9 mouse cellular contexts compared by ENCODE assay signal in the genomic region with DNA sequence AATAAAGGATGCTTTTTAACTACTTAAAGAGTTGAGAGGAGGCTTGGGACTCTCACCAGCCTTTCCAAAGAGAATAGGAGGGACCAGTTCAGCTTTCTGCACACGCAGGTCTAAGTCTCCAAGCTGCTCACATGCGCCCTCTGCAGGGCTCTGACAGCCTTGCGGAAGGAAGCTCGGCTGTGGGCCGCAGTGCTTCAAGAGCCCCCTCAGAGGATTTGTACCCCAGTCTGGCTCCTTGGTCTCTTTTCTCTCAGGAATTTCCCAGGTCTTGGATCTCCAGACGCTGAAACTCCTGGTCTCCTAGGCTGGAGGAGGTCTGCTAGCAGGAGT.
DNase-seq lines count a peak whose midpoint lies in the region; ATAC-seq and TF ChIP-seq lines count a peak whose summit lies in the region.
"Had no signal": no experiment of that assay in that cellular context is flagged by ENCODE, and none has a peak within 500 bp of the region (broad histone marks: within the 10 kb centered on the region; RNA-seq: fewer than 3 reads in every experiment).

No protein-coding gene starts in this region.

- H3K27ac ChIP-seq in liver, embryonic 12.5 days: no peak overlapping the region
- no peak overlapping the region for H3K27ac ChIP-seq in limb, embryonic 13.5 days
- H3K27ac ChIP-seq in stomach, postnatal 0 days (replicated peaks): no peak overlapping the region
- H3K27ac ChIP-seq: embryonic facial prominence, embryonic 12.5 days had no signal

- H3K4me1 ChIP-seq in liver, embryonic 12.5 days: no peaks in the 10 kb centered on the region
- H3K4me1 ChIP-seq in limb, embryonic 13.5 days: peaks cover 3% of the 10 kb centered on the region
- no peaks in the 10 kb centered on the region for H3K4me1 ChIP-seq in stomach, postnatal 0 days (replicated peaks; ENCODE audit: control insufficient read depth, insufficient read depth)

- no peak for TF ChIP-seq EP300 in stomach, postnatal 0 days (optimal IDR thresholded peaks at IDR 0.05)

- 8% methylated on average over 6 of the region's 6 CpGs for WGBS in liver, embryonic 12.5 days (ENCODE audit: insufficient replicate concordance)
- 1% methylated on average over 6 of the region's 6 CpGs for WGBS in limb, embryonic 13.5 days
- 5% methylated on average over 6 of the region's 6 CpGs for WGBS in stomach, postnatal 0 days

- H3K27me3 ChIP-seq in liver, embryonic 12.5 days (replicated peaks): no peaks in the 10 kb centered on the region; the same call in 1 of the 2 replicates
- peaks cover 11% of the 10 kb centered on the region for H3K27me3 ChIP-seq in limb, embryonic 13.5 days
- no peaks in the 10 kb centered on the region for H3K27me3 ChIP-seq in stomach, postnatal 0 days (ENCODE audit: control insufficient read depth, insufficient read depth, low read length)
- H3K27me3 ChIP-seq: embryonic facial prominence, embryonic 12.5 days had no signal

- no peaks in the 10 kb centered on the region for H3K36me3 ChIP-seq in liver, embryonic 12.5 days
- no peaks in the 10 kb centered on the region for H3K36me3 ChIP-seq in limb, embryonic 13.5 days
- no peaks in the 10 kb centered on the region for H3K36me3 ChIP-seq in stomach, postnatal 0 days (ENCODE audit: control insufficient read depth, insufficient read depth, low read length)
- H3K36me3 ChIP-seq: embryonic facial prominence, embryonic 12.5 days had no signal

- H3K9ac ChIP-seq in liver, embryonic 12.5 days: no peak overlapping the region
- H3K9ac ChIP-seq in limb, embryonic 13.5 days: no peak overlapping the region
- H3K9ac ChIP-seq in stomach, postnatal 0 days (ENCODE audit: low read length): no peak overlapping the region
- H3K9ac ChIP-seq: embryonic facial prominence, embryonic 12.5 days had no signal

- peak; percentile 65 for DNase-seq in liver
- DNase-seq in cerebellum, postnatal 25 days: peak; percentile 87 to 92
- peak; percentile 53 for DNase-seq in gastrocnemius, postnatal 14 days
- DNase-seq in kidney, adult 18-20 months: peak; percentile 72
- DNase-seq in neural tube, embryonic 10.5 days (ENCODE audit: extremely low spot score, low spot score): peak; percentile 78
- DNase-seq in stomach, postnatal 0 days (ENCODE audit: low spot score): peak; percentile 70

- H3K9me3 ChIP-seq in liver, embryonic 12.5 days (replicated peaks): no peaks in the 10 kb centered on the region
- no peaks in the 10 kb centered on the region for H3K9me3 ChIP-seq in limb, embryonic 13.5 days
- no peaks in the 10 kb centered on the region for H3K9me3 ChIP-seq in stomach, postnatal 0 days (ENCODE audit: control insufficient read depth, low read length)
- H3K9me3 ChIP-seq: embryonic facial prominence, embryonic 12.5 days had no signal

- H3K4me2 ChIP-seq in liver, embryonic 12.5 days: no peak overlapping the region
- H3K4me2 ChIP-seq in limb, embryonic 13.5 days (replicated peaks): no peak overlapping the region
- no peak overlapping the region for H3K4me2 ChIP-seq in stomach, postnatal 0 days (replicated peaks; ENCODE audit: low read depth)
- H3K4me2 ChIP-seq: embryonic facial prominence, embryonic 12.5 days had no signal

- ATAC-seq in liver, embryonic 12.5 days: no peak
- peak; percentile 65 for ATAC-seq in limb, embryonic 13.5 days (ENCODE audit: low FRiP score, low read depth)
- peak; percentile 74 for ATAC-seq in stomach, postnatal 0 days (ENCODE audit: low FRiP score, low TSS enrichment)

- TF ChIP-seq CTCF in stomach, postnatal 0 days (IDR thresholded peaks at IDR 0.05; ENCODE audit: low read depth): peak; percentile 88

- no peak overlapping the region for H3K4me3 ChIP-seq in liver, embryonic 12.5 days
- H3K4me3 ChIP-seq in limb, embryonic 13.5 days: no peak overlapping the region
- no peak overlapping the region for H3K4me3 ChIP-seq in stomach, postnatal 0 days (ENCODE audit: low read depth, low read length)
- H3K4me3 ChIP-seq: embryonic facial prominence, embryonic 12.5 days had no signal

- intact Hi-C loops in gastrocnemius, postnatal 14 days (cut with DNase I; ENCODE audit: low total_unique reads): no loop called here
